Mouse (Mus musculus): ENCODE data around the gene Dpp6.

Gene Dpp6

DNA sequence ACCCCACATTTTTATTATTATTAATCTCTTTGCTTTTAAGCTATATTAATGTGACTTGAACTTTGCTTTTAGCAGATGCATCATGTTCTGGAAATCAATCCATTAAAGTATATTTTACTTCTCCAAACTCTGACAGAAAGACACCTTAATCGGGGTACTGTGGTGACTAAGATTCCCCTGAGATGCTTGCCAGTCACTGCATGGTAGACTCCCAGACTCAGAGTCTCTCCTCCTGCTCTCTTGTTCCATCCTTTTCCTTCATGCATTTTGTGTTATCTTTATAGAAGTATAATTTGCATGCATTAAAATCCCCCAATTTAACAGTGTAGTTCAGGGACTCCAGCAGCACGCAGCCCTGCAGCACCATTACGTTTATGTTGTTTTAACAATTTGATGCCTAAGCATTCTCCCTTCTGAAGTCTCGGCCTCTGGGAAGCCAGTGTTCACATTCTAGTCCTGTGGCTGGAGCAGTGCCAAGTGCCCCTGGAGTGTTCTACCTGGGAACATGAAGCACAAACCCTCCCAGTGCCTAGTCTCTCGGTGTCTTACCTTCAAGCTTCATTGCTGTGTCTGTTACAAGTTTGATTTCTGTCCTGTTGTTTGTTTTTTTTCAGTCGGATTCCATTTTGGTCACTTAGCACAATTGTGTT, 153.1 kb downstream of the Dpp6 start:
- no peak for DNase-seq

DNA sequence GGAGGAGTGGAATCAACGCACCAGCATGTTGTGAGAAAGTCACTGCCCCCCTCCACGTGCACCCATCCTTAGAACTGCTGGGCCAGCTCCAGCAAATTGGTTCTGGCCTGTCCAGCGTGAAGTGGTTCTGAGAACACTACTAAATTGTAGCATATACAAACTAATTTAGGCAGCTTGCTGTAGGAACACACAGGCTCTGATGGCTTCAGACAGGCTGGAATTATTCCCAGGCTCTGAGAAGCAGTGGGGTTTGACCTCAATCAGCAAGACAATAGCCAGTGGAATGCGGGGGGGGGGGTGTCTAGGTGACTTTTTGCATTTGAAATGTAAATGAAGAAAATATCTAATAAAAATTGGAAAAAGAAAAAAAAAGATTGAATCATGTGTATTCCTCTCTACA, 156.2 kb downstream of the Dpp6 start:
- DNase-seq, result no peak

DNA sequence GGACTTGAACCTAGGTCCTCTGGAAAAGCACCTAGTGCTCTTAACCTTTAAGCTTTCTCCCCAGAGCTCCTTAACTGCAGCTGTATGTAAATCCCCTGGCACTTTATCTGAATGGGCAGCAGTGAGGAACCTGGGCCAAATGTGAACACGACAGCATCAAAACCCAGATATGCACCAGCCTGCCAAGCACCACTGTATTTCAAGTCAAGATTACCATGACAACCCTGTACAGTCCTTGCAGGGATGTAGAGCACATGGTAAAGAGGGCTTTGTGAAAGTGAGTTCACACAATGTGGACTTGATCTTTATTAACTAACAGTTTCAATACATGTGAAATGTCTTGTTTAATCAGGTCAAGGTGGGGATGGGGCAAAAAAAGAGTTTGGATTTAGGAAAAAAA, 162.3 kb downstream of the Dpp6 start:
- no peak for DNase-seq

DNA sequence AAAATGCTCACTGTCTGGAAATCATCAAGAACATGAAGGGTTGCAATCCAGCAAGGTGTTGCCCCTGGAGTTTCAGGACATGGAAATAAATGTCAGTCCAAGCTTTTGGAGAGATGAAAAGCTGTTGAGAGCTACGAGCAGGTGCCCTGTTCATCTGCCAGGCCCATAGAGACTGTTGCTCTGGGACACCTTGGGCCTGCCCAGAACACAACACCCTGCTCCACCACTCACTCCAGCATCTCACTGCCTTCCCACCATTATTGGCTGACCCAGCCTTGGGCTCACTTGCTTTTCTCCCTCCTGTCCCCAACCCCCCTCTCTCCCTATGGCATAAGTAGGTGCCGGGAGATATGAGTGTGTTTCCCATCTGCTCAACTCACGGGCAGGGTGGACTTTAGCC, 162.8 kb downstream of the Dpp6 start:
- DNase-seq, result no peak

DNA sequence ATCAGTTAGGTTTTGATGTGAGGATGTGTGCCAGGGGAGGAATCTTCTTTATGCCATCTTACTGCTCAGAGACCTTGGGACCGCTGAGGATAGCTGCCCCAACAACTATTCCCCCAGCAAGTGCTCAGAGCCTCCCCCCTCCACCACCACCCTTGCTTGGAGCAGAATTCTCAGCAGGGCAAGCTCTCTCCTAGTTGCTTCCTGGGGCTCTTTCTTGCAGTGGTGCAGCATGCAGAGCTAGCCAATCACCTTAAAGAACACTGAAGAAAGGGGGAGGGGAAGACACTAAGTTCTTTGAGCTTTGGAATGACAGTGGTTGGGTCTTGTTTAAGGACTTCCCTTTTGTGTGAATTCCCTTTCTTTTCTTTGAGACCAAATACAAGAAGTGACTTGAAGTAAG, 168.1 kb downstream of the Dpp6 start:
- DNase-seq, result no peak

DNA sequence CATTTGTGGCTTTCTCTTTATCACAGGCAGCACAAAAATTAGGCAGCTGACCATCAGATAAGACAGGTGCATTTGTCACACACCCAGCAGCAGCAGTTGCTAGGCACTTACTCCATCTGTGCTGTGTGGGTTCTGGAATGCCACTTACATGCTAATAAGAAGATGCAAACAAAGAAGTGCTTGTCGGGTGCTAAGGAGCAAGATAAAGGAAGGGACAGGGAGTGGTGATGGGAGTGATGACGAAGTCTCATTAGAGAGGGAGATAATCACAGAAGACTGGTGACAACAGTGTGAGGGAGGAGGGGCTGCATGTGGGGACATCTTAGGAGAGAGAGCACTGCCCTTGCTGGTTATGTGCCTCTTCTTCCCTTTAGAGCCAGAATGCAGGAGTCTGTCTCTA, 174.6 kb downstream of the Dpp6 start:
- no peak for DNase-seq

DNA sequence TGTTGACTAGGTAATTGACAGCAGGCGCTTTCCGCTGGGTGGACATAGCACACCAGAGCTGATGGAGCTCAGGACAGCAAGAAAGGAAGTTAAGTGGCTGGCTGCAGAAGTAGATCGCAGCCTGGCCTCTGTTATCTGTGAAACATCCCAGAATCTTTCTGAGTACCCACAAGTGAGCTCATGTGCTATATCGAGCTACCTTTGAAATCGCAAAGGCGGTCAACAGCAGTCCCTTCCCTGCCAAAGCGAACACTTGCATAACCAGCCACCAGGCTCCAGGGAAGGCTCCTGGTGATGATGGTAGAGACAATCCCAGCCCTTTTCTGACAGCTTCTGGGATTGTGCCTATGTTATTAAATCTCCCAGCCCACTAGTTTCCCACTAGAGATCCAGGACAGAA, 186.5 kb downstream of the Dpp6 start:
- no peak for DNase-seq

DNA sequence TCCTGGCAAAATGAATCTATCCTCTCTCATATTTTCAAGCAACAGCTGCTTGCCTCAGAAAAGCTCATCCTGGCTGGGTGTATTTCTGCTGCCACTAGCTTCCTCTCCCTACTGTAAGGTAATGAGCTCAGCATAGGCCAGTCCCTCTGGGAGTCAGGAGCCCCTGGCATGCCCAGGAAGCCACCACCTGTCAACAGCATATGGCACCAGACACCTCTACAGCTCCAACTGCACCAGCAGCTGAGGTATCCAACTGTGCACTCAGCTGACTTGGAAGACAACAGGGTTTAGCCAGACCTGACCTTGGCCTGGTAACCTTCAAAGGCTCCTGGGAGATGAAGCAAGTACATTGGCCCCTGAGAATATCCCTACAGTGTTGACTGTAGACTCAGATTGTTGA, 192.2 kb downstream of the Dpp6 start:
- DNase-seq, result no peak

DNA sequence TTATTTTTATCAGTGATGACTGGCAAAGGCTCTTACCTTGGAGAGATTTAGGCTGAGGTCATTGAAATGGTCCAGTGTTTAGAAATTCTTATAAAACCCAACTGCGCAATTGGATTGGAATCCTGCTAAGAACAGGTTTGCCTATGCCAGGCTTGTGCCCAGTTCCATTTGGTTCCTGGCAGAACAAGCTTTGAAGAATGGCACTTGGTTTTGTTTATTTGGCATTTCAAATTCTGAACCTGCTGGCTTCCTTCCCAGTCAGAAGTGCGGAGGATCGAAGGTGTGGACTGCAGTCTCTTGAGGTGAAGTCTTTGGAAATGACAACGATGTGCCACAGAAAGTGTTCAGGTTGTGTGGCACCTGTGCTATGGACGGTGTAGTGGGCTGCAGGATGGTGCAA, 193.6 kb downstream of the Dpp6 start:
- no peak for DNase-seq

DNA sequence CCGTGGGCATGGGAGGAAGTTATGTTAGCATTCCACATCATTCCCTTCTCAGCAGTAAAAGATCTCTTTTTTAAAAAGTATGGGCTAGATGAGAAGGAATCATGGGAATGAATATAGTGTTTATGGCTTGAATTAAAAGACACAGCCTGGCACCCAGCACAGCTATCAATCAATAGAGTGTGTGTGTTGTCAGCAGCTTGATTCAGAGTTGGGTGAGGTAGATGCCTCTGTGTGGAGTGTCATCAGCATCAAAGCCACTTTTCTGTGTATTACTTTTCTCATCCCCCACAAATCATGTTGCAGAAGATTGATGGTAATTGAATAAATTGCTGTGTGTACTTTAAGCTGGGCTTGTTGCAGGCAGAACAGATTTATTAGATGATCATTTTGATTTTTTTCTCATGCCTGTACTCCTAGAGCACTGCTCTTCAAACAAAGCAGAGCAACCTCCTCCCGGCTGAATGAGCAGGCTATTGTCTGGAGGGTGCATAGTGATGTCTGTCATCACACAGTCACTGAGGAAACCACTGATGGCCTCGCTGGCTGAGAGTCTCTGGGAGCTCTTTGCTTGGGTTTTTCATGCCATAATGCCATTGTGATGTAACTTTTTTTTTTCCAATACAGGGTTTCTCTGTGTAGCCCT, 201.4 kb downstream of the Dpp6 start:
- no peak for DNase-seq

DNA sequence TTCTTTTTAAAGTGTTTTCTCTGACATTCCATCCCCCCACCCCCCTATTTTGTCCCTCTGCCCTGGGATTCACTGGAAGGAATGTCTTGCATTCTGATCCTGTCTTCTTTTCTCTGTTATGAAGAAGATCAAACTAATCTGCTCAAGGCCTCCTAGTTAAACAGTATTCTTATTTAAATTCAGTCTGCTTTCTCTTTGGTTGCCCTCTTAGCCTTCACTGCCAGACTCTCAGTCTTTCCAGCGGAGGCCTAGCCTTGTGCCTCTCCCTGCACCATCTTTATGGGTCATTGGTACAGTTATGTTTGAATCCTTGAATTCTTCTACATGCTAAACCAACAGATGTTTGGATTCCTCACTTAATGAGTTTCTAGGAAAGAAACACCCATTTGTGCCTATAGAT, 211.6 kb downstream of the Dpp6 start:
- no peak for DNase-seq

DNA sequence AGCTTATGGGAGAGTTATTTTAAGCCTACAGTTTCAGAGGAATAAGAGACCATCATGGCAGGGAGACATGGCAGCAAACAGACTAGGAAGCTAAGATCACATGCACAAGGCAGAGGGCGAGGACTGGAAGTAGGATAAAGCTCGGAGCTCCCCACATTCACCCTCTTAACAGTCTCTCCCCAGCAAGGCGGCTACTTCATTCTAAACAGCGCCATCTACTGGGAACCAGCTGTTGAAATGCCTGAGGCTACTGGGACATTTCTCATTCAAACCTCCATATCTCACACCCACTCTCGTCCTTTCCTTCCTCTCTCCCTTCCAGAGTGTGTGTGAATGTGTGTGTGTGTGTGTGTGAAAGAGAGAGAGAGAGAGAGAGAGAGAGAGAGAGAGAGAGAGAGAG, 212.8 kb downstream of the Dpp6 start:
- DNase-seq, result no peak

DNA sequence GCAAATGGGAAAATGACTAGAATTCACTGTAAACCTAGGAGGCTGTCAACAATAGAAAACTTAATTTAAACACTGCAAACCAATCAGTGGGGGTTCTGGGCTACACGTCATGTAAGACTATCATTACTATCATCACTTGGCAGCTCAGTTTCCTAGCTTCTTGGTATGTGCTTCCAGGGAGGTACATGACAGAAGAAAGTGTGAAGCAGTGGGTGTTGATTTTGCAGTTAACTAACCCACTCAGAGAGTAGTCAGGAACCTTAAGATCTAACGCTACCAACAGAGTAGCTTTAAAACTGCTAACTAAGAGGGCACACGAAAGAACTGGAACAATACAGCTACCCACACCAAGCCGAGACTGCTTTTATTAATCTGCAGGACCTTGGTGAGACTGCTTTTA, 217.9 kb downstream of the Dpp6 start:
- no peak for DNase-seq

DNA sequence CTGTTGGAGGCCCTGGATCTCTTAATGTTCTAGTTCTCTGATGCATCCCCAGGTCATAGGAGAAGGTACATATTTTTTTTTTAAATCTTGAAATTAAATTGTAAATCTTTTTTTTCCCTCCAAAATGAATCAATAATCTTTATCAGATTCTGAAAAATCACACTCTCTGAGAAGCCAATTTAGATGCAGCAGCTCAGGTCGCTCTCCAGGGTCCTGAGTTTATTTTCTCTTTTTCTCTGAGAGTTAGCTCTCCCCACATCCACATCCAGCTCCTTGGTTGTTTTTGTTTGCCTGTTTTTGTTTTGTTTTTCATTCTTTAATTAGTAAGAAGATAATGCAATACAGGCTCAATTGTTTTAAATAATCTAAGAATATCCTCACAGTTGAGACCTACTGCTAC, 218.3 kb downstream of the Dpp6 start:
- no peak for DNase-seq

DNA sequence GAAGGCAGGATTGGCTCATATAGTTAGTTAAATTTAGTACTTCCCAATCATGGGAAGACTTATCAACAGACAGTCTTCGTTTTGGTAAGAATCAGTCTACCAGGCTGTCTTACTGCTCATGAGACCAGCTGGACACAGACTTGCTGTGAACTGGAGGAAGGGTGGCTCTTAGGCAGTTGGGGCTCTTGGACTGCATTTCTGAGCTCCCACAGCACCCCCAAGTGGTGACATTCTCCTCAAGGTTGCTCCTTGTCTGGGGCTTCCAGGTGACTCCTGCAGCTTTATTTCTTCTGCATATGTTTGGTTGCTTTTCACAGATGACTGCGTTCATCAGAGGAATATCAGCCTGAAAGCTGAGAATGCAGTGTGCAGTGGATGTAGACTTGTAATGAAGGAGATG, 218.9 kb downstream of the Dpp6 start:
- no peak for DNase-seq

DNA sequence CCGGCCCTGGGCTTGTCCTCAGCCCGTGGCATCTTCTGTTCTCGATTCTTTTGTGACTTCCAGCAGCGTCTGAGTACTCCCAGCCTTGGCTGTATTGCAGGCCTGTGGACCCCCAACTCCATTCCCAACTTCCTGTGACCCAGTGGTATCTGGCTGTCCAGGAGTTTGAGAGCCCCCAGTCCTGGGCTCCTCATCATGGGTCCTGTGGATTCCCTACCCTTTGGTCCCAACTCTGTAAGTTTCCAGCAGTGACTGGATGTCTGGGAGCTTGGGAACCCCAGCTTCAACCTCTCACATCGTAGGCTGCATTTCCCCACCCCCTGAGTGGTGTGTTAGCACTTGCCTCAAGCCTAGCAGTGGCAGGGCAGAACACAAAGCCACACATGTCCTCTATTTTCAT, 220.8 kb downstream of the Dpp6 start:
- no peak for DNase-seq

DNA sequence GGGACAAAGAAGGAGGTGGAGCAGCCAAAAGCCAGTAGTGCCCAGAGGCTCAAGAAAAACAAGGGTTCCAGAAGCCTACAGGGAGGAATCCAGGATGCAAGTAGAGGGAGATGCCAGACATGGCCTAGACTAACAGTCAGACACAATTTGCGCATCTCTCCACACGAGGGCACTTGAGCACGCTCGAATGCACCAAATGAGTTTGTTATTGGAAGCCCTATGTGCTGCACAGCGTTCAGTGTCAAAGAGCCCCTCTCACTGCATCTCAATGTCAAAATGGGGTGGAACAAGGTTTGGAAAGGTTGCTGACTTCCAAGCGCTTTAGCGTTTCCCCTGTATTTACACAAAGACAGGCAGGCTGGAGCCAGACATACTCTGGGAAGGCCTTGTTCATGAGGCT, 231.2 kb downstream of the Dpp6 start:
- DNase-seq, result no peak

DNA sequence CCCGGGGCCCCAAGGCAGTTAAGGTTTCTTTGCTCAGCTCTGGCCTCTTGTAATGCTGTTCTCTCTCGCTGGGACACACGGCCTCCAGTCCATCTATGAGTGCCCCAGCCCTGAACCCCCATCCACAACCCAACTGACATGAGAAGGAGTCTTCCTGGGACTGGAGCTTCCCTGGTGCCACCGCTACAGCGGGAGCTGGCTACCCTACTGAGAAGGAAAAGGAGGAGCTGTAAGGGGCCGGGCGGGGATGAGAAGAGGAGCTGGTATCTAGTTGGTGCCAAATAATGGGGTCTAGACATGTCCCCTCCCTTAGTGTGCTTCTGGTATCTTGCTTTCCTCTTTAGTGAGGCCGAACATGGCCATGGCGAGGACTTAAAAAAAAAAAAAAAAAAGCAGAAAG, 231.9 kb downstream of the Dpp6 start:
- no peak for DNase-seq

DNA sequence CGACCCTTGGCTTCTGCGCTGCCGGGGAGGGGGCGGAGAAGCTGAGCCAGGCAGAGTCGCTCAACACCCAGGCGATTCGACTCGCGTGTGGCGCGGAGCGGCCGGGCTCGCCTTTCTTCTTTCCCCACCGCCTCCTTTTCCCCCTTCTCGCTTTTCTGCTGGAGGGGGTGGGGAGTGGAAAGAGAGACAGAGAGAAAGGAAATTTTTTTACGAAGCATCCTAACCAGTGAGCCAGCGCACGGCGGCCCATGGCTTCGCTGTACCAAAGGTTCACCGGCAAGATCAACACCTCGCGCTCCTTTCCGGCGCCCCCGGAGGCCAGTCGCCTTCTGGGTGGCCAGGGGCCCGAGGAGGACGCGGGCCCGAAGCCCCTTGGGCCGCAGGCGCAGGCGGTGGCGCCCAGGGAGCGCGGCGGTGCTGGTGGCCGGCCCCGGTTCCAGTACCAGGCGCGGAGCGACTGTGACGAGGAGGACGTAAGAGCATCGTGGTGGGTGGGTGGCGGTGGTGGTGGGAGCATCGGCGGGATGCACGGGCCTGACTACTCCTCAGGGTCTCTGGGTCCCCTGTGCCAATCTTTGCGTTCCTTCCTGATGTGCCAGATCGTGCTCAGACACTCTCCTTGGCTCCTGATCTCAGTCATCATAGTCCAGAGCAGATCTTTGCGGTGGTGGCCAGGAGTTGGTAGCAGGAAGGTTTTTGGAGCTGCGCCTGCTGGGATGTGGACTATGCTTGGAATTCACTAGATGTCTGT, 232.5 kb downstream of the Dpp6 start:
- no peak for DNase-seq

DNA sequence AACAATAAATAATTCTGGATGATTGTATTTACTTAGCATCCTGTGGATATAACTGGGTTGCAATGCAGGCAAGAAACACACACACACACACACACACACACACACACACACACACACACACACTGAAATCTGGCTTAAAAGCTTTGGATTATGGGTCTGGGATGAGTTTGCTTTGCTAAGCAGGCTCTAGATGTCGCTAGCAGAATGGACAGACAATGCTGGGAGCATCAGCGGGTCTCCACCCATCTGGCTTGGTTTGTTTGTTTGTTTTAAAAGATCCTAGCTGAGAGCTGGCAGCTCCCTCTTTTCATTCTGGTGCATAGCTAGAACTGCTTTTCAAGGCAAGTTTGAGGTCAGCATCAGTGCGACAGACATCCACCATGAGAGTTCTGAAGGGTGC, 234.2 kb downstream of the Dpp6 start:
- no peak for DNase-seq

DNA sequence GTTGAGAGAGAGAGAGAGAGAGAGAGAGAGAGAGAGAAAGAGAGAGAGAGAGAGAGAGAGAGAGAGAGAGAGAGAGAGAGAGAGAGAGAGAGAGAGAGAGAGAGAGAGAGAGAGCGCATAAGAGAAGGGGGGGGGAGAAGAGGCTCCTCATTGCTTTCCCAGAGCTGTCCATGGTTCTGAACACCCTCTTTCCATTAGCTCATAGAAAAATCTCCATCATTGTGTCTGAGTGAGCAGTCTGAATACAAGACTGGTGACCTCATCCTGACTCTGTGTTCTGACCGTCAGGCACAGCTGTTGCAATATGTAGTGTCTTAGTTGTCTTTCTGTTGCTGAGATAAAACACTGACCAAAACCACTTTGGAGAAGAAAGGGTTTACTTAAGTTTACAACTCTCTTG, 235.4 kb downstream of the Dpp6 start:
- no peak for DNase-seq

DNA sequence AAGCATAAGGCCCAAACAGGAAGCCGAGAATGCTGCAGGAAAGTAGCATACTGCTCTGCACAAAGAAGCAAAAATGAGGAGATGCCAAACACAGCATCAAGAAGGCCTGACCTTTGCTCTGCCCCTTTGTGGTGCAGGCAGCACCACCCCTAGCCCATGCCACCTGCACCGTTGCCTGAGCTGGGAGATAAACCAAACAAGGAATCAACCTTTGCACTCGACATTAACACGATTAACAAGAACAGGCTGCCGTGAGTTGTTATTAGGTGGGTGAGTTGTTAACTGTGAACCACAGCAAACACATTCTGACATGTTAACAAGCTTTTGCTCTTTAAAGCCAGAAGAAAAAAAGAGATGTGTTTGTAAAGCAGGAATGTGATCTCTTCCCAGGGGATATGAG, 239.4 kb downstream of the Dpp6 start:
- no peak for DNase-seq

DNA sequence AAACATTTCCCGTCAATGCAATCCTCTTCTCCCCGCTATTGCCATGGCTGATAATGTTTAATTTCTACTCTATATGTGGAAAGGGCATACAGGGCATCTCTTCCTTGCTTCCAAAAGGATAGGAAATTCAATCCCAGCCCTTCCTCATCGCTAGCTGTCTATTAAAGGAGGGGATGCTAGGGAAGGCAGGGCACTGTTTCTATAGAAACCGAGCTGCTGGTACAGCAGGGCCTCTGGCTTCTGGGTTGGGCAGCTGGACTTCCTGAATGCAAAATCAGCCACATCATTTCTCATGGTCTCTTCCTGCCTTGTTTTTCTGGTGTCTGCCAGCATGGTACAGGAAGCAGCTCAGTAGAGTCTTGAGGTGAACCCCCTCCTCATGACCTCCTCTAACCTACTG, 243.1 kb downstream of the Dpp6 start:
- no peak for DNase-seq

DNA sequence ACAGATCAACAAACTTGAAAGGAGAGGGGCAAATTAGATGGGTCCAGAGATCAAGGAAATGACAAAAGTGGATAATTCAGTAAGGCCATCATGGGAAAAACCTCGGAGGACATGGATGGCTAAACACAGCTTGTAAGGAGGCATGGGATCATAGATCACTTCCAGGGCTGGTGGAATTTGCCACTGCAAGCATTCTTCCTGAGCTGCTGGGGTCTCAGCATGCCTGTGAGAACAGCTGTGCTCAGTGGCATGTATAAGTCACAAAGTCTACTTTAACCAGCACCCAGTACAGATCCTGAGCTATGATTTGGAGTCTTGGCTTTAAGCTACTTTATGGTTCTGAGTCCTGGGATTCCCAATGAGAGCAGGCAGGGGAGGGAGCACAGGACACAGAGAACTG, 246.9 kb downstream of the Dpp6 start:
- no peak for DNase-seq

DNA sequence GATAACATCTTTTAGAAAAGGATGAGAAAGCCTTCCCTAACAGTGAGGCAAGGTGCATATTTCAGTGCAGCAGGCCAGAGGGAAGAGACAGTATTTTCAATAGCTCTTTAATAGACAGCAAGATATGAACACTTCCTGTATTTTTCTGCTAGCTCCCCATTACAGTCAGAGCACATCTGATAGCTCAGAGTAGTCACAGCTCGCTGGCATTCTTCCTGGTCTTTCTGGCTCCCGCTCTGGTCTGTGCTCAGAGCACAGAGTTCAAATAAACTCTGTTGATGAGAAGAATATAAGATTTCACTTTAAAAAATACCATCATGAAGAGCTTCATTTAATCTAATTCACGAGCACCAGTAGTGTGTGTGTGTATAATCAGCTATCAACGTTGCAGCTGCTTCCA, 249.8 kb downstream of the Dpp6 start:
- no peak for DNase-seq

Measured in thymus, postnatal 25 days (tissue).